Mouse (Mus musculus): ENCODE measurements around the gene 9230102O04Rik.

DNA sequence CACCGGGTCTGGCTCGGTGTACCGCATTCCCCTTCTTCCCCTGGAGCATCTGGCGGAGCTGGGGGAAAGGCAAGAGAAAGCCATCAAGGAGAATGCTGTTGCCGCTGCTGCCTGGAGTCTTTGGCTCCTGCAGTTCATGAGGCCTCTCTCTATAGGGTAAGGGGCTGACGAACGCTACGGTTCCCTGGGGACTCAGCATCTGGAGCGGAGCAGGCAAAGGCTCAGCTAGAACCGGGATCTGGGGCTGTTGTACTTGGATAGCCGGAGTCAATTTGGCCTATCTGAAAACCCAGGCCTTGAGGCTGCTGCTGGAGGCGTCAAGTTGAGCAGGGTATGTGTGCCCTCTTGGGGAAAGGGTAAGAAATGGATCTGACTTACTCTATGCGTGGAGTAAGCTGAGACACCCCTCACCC is 7.7 kb downstream of the 9230102O04Rik start:
- TF ChIP-seq CHD2 (IDR thresholded peaks at IDR 0.05; ENCODE audit: low read length): no peak
- no peak for TF ChIP-seq EP300 (IDR thresholded peaks at IDR 0.05; ENCODE audit: low read length)
- TF ChIP-seq POLR2A (IDR thresholded peaks at IDR 0.05; ENCODE audit: low read depth, low read length): no peak
- no peak for TF ChIP-seq HCFC1 (IDR thresholded peaks at IDR 0.05; ENCODE audit: low read depth, low read length)
- TF ChIP-seq RCOR1 (conservative IDR thresholded peaks at IDR 0.05; ENCODE audit: low read depth, low read length): no peak
- TF ChIP-seq CTCF (conservative IDR thresholded peaks at IDR 0.05 in 1 of 2, IDR thresholded peaks at IDR 0.05 in 1 of 2; ENCODE audit: low read depth in 2 of 2, low read length in 2 of 2): no peak
